Mouse (Mus musculus) cerebellum, postnatal 36 days (tissue): ENCODE results near the gene Lhx1.

Source experiments
- DNase-seq, 2 experiments: peaks; one replicate each; pipeline ENCODE4 v3.0.0; 2021 to 2022; ENCODE audit warnings: mixed read lengths in 2 of 2

Lhx1 gene

GRCm38 (mm10) chr11:84526451-84526850, 1.1 kb upstream of the Lhx1 start:
- no peak for DNase-seq

GRCm38 (mm10) chr11:84524511-84525270, 644 bp downstream of the Lhx1 start:
- peak; percentile 67 to 71 for DNase-seq

- peak; percentile 52 to 69 for DNase-seq
These were observed 1.4 kb downstream of the Lhx1 start for GRCm38 (mm10) chr11:84523841-84524510.

GRCm38 (mm10) chr11:84523321-84523831, 2.0 kb downstream of the Lhx1 start:
- DNase-seq = peak; percentile 57 to 62

GRCm38 (mm10) chr11:84522577-84523320, 2.6 kb downstream of the Lhx1 start:
- DNase-seq = peak; percentile 89

- DNase-seq = peak; percentile 46 to 58
These were observed 3.5 kb downstream of the Lhx1 start for GRCm38 (mm10) chr11:84521751-84522299.

- no peak for DNase-seq
These were observed 4.3 kb downstream of the Lhx1 start for GRCm38 (mm10) chr11:84521071-84521390.

- peak in 1 of 2 experiments; percentile 45 for DNase-seq
These were observed 4.9 kb downstream of the Lhx1 start for GRCm38 (mm10) chr11:84520269-84521070.

GRCm38 (mm10) chr11:84519576-84520268, 5.6 kb downstream of the Lhx1 start:
- DNase-seq = peak in 1 of 2 experiments; percentile 36

GRCm38 (mm10) chr11:84519036-84519435, 6.3 kb downstream of the Lhx1 start:
- DNase-seq = no peak

GRCm38 (mm10) chr11:84518261-84518660, 7.1 kb downstream of the Lhx1 start:
- DNase-seq = no peak

GRCm38 (mm10) chr11:84517431-84517830, 7.9 kb downstream of the Lhx1 start:
- DNase-seq = no peak

GRCm38 (mm10) chr11:84516501-84517240, 8.7 kb downstream of the Lhx1 start:
- no peak for DNase-seq

GRCm38 (mm10) chr11:84513171-84514116, 11.9 kb downstream of the Lhx1 start, which contains the start of gene Aatf:
Gene Aatf (minus strand): TSS chr11:84513522.
- DNase-seq = peak; percentile 96 to 97

- no peak for DNase-seq
These were observed 13.3 kb downstream of the Lhx1 start for GRCm38 (mm10) chr11:84512031-84512430.

- no peak for DNase-seq
These were observed 21.0 kb downstream of the Lhx1 start for GRCm38 (mm10) chr11:84504296-84504695.

- DNase-seq = peak; percentile 36 to 46
These were observed 27.4 kb downstream of the Lhx1 start for GRCm38 (mm10) chr11:84497944-84498343.

- no peak for DNase-seq
These were observed 28.4 kb downstream of the Lhx1 start for GRCm38 (mm10) chr11:84496901-84497300.

GRCm38 (mm10) chr11:84495774-84496173, 29.6 kb downstream of the Lhx1 start:
- no peak for DNase-seq

- no peak for DNase-seq
These were observed 43.7 kb downstream of the Lhx1 start for GRCm38 (mm10) chr11:84481661-84482060.
